Mouse (Mus musculus): ENCODE measurements at regions not wholly inside any gene's neighbourhood (a gene's known extent, or its start where the extent isn't known, plus 50 kb on each side); places are given as distances from the start of the nearest gene placed in this dataset.

DNA sequence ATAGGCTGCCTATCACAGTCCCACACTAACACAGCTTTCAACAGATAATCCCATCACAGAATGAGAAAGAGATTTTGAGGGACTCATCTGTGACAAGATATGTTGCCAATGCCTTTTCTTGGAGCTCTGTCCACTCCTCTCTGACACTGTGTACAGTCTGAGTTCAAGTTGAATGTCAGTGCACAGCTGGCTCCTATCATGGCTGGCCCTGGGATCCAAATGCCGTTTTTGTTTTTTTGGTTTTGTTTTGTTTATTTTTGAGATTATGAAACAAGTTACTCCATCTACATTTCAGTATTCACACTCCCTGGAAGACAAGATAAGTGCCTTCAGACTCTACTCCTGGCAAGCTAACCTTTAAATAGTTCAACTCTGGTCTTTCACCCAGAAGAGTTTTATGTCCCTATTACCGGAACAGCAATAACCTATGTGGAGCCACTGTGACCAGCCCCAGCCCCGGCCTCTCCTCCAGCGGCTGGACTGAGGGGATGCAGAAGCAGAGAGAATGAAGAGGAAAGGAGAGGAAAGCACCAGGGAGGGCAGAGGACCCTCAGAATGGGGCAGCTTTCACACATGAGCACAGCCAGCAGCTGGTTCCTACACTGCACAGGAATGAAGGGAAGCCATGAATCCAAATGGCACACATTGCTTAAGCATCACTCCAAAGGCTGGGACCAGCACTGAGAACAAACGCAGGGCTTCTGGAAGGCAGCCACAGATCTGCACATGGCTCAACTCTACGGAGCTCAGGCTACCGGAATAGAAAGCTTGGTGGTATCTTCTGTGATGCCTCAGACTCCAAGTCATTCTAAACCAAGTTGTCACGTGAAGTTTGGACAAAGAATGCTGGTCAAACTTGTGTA lies 99.9 kb upstream of the Nsun2 start:
- no peak for DNase-seq (ENCODE audit: low spot score in 2 of 2)

GRCm38 (mm10) chr13:69439486-69439885 lies 94.1 kb upstream of the Nsun2 start:
- no peak for DNase-seq (ENCODE audit: low spot score in 2 of 2)

GRCm38 (mm10) chr13:69441798-69442197 lies 91.7 kb upstream of the Nsun2 start:
- DNase-seq (ENCODE audit: low spot score in 2 of 2), result no peak

DNA sequence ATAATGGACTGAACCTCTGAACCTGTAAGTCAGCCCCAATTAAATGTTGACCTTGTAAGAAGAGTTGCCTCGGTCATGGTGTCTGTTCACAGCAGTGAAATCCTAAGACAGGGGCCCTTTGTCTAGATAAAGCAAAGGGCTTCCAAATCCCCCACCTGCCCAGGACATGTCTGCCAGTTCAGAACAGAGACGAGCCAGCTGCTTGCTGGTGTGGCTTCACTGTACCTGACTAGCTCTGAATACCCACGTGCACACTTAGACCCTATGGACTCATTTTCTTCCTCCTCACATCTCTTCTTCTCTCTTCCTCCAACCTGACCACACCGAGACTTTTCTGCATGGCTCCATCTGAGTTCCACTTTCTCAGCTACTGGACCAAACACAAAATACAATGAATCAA lies 87.9 kb upstream of the Nsun2 start:
- DNase-seq (ENCODE audit: low spot score in 2 of 2), result no peak

Data from frontal cortex, postnatal 25 days (tissue).